Mouse (Mus musculus) testis, adult 2 months (tissue): ENCODE measurements around the gene Mfsd4a.

Experiments used
- CTCF ChIP-seq: fragments of 200-500 bp; IDR thresholded peaks from 2 replicates; pipeline ENCODE4 v1.5.1; 2012; ENCODE audit warnings: low read depth, mild to moderate bottlenecking, inconsistent platforms, low read length, moderate library complexity; ENCODE audit not compliant: control insufficient read depth, insufficient read depth, insufficient replicate concordance
- POLR2A ChIP-seq: fragments of 200-500 bp; IDR thresholded peaks from 2 replicates; pipeline ENCODE4 v1.6.1; 2012; ENCODE audit warnings: low read depth, mild to moderate bottlenecking, inconsistent platforms, low read length, moderate library complexity; ENCODE audit not compliant: control insufficient read depth

DNA sequence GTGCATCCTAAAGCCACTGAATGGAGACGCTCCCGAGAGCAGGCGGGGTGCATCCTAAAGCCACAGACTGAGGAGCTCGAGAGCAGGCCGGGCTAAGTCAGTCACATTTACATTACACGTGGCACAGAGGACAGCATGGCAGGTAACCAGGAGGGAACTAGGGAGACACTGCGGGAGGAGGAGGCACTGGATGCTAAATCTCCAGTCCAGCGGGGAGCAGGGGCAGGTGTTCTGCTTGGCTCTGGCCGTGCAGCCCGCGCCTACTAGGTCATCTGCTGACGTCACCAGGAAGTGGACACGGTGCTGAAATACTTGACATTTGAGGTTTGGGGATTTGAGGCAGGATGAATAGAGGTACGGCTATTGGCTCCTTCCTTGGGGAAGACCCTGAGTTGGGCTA lies 36.5 kb upstream of the Mfsd4a start:
- TF ChIP-seq POLR2A (no peak), CTCF (no peak)
